Mouse (Mus musculus): ENCODE results near the gene Dock8. TPM values are rescaled to one million over a fixed set of nuclear protein-coding genes. Genes with fewer than 3 reads are reported as not detected.

The Dock8 gene
- total and polyA plus RNA-seq, 3 experiments = 9.8 to 37.5 (median 22.4) TPM

GRCm38 (mm10) chr19:25203077-25203476 is 203.7 kb downstream of the Dock8 start:
- no peak overlapping the region for H3K4me3 ChIP-seq (replicated peaks in 1 of 3; ENCODE audit: low read depth in 2 of 3, low read length in 2 of 3, poor library complexity in 1 of 3)

GRCm38 (mm10) chr19:25206969-25207368 is 207.6 kb downstream of the Dock8 start:
- no peaks in the 10 kb centered on the region for H3K27me3 ChIP-seq (replicated peaks)
- no peak overlapping the region for H3K4me2 ChIP-seq (ENCODE audit: insufficient read depth, low read depth, poor library complexity, severe bottlenecking)
- DNase-seq (ENCODE audit: extremely low read depth) = peak; percentile 33
- dilution Hi-C loops (cut with MboI; ENCODE audit: extremely low pct_ligation_motif_present, extremely low pct_unique_long_range_greater_than_20kb, low sequenced_read_pairs) = no loop called here
- H3K36me3 ChIP-seq (replicated peaks in 1 of 2; ENCODE audit: control insufficient read depth in 1 of 2, insufficient read depth in 1 of 2, low read length in 1 of 2) = peaks cover 3 to 15% of the 10 kb centered on the region in 2 experiments
- no peak overlapping the region for H3K4me3 ChIP-seq (replicated peaks in 1 of 3; ENCODE audit: low read depth in 2 of 3, low read length in 2 of 3, poor library complexity in 1 of 3)
- no peaks in the 10 kb centered on the region for H3K9me3 ChIP-seq (replicated peaks; ENCODE audit: low read length)
- H3K79me2 ChIP-seq (replicated peaks; ENCODE audit: control insufficient read depth, extremely low read depth, insufficient read depth, poor library complexity, severe bottlenecking) = no peaks in the 10 kb centered on the region
- H3K4me1 ChIP-seq (ENCODE audit: control insufficient read depth in 1 of 2, insufficient read depth in 2 of 2) = peaks cover 0 to 8% of the 10 kb centered on the region in 2 experiments; a peak in 3 of 4 replicates
- no peak overlapping the region for H3K9ac ChIP-seq (ENCODE audit: insufficient read depth, low read depth)
- in situ Hi-C loops (cut with MboI; ENCODE audit: low pct_ligation_motif_present, low pct_unique_long_range_greater_than_20kb, low sequenced_read_pairs) = loop anchor here (25.0 kb wide), 1 partner anchor 230 kb away; no protein-coding TSS in a partner anchor
- TF ChIP-seq MAX (IDR thresholded peaks at IDR 0.05; ENCODE audit: low read length) (0 out of 2 replicates have a peak, but pooled peaks have one; percentile 32), MXI1 (IDR thresholded peaks at IDR 0.05; ENCODE audit: low read depth, low read length) (0 out of 2 replicates have a peak, but pooled peaks have one; percentile 25), TBP (conservative IDR thresholded peaks at IDR 0.05; ENCODE audit: low read depth, low read length) (no peak), JUN (IDR thresholded peaks at IDR 0.05; ENCODE audit: insufficient read depth, low read depth, low read length) (no peak)
- H3K27ac ChIP-seq (ENCODE audit: insufficient read depth, low read depth) = no peak overlapping the region

More at GRCm38 (mm10) chr19:25203077-25203476, 203.7 kb downstream of the Dock8 start:
- no peaks in the 10 kb centered on the region for H3K79me2 ChIP-seq (replicated peaks; ENCODE audit: control insufficient read depth, extremely low read depth, insufficient read depth, poor library complexity, severe bottlenecking)
- H3K27ac ChIP-seq (ENCODE audit: insufficient read depth, low read depth) = no peak overlapping the region
- dilution Hi-C loops (cut with MboI; ENCODE audit: extremely low pct_ligation_motif_present, extremely low pct_unique_long_range_greater_than_20kb, low sequenced_read_pairs) (no loop called here), in situ Hi-C loops (cut with MboI; ENCODE audit: low pct_ligation_motif_present, low pct_unique_long_range_greater_than_20kb, low sequenced_read_pairs) (loop anchor here (25.0 kb wide), 1 partner anchor 234 kb away; no protein-coding TSS in a partner anchor)
- peaks cover 0 to 8% of the 10 kb centered on the region in 2 experiments; a peak in 3 of 4 replicates for H3K4me1 ChIP-seq (ENCODE audit: control insufficient read depth in 1 of 2, insufficient read depth in 2 of 2)
- no peak for TF ChIP-seq POLR2A (IDR thresholded peaks at IDR 0.05; ENCODE audit: low read depth, low read length)
- TF ChIP-seq TBP (conservative IDR thresholded peaks at IDR 0.05; ENCODE audit: low read depth, low read length) = no peak
- TF ChIP-seq JUND (conservative IDR thresholded peaks at IDR 0.05; ENCODE audit: low read depth, low read length) = no peak
- peaks cover 30 to 53% of the 10 kb centered on the region in 2 experiments for H3K36me3 ChIP-seq (replicated peaks in 1 of 2; ENCODE audit: control insufficient read depth in 1 of 2, insufficient read depth in 1 of 2, low read length in 1 of 2)
- H3K27me3 ChIP-seq (replicated peaks) = no peaks in the 10 kb centered on the region
- H3K9ac ChIP-seq (ENCODE audit: insufficient read depth, low read depth) = no peak overlapping the region
- no peak overlapping the region for H3K4me2 ChIP-seq (ENCODE audit: insufficient read depth, low read depth, poor library complexity, severe bottlenecking)
- no peaks in the 10 kb centered on the region for H3K9me3 ChIP-seq (replicated peaks; ENCODE audit: low read length)
- DNase-seq (ENCODE audit: extremely low read depth) = no peak

- DNase-seq (ENCODE audit: extremely low read depth) = no peak
- Histone ChIP-seq H3K27ac (ENCODE audit: insufficient read depth, low read depth) (no peak overlapping the region), H3K79me2 (replicated peaks; ENCODE audit: control insufficient read depth, extremely low read depth, insufficient read depth, poor library complexity, severe bottlenecking) (no peaks in the 10 kb centered on the region), H3K27me3 (replicated peaks) (no peaks in the 10 kb centered on the region), H3K4me2 (ENCODE audit: insufficient read depth, low read depth, poor library complexity, severe bottlenecking) (no peak overlapping the region), H3K4me1 (ENCODE audit: control insufficient read depth in 1 of 2, insufficient read depth in 2 of 2) (peaks cover 0 to 8% of the 10 kb centered on the region in 2 experiments; a peak in 3 of 4 replicates), H3K9ac (ENCODE audit: insufficient read depth, low read depth) (no peak overlapping the region), H3K36me3 (replicated peaks in 1 of 2; ENCODE audit: control insufficient read depth in 1 of 2, insufficient read depth in 1 of 2, low read length in 1 of 2) (peaks cover 3 to 6% of the 10 kb centered on the region in 2 experiments), H3K9me3 (replicated peaks; ENCODE audit: low read length) (no peaks in the 10 kb centered on the region), H3K4me3 (replicated peaks in 1 of 3; ENCODE audit: low read depth in 2 of 3, low read length in 2 of 3, poor library complexity in 1 of 3) (no peak overlapping the region)
- TF ChIP-seq POLR2A (IDR thresholded peaks at IDR 0.05; ENCODE audit: low read depth, low read length) = no peak
- no peak for TF ChIP-seq JUND (conservative IDR thresholded peaks at IDR 0.05; ENCODE audit: low read depth, low read length)
- no peak for TF ChIP-seq EP300 (IDR thresholded peaks at IDR 0.05; ENCODE audit: low read length)
- TF ChIP-seq USF1 (IDR thresholded peaks at IDR 0.05; ENCODE audit: low read depth, low read length) = no peak
- no peak for TF ChIP-seq UBTF (IDR thresholded peaks at IDR 0.05; ENCODE audit: low read depth, low read length)
- no peak for TF ChIP-seq PAX5 (IDR thresholded peaks at IDR 0.05; ENCODE audit: low read length)
- TF ChIP-seq TCF12 (IDR thresholded peaks at IDR 0.05; ENCODE audit: low read depth, low read length) = no peak
- no peak for TF ChIP-seq RAD21 (IDR thresholded peaks at IDR 0.05; ENCODE audit: low read depth, low read length)
- no peak for TF ChIP-seq HCFC1 (IDR thresholded peaks at IDR 0.05; ENCODE audit: low read depth, low read length)
- TF ChIP-seq ZMIZ1 (IDR thresholded peaks at IDR 0.05; ENCODE audit: low read depth, low read length) = no peak
- TF ChIP-seq ETS1 (conservative IDR thresholded peaks at IDR 0.05; ENCODE audit: low read depth, low read length) = no peak
- no peak for TF ChIP-seq JUN (IDR thresholded peaks at IDR 0.05; ENCODE audit: insufficient read depth, low read depth, low read length)
- dilution Hi-C loops (cut with MboI; ENCODE audit: extremely low pct_ligation_motif_present, extremely low pct_unique_long_range_greater_than_20kb, low sequenced_read_pairs) = no loop called here
- in situ Hi-C loops (cut with MboI; ENCODE audit: low pct_ligation_motif_present, low pct_unique_long_range_greater_than_20kb, low sequenced_read_pairs) = loop anchor here (25.0 kb wide), 1 partner anchor 229 kb away; no protein-coding TSS in a partner anchor
Measured at GRCm38 (mm10) chr19:25207731-25208361, 208.5 kb downstream of the Dock8 start.
